Mouse (Mus musculus): ENCODE data around the gene Gm6356.
"Not testable (repeated sequence)": the region's sequence is repeated elsewhere in the genome, so short reads cannot be mapped to it uniquely, and the experiment has no call there.

The Gm6356 gene

GRCm38 (mm10) chr14:6973718-6974117 is at the start of gene Gm6356:
TSS of gene Gm6356 (minus strand) at chr14:6973818.
- not testable (repeated sequence) for DNase-seq (ENCODE audit: low spot score)
